7 mouse cellular contexts compared by ENCODE assay signal in genomic region chr10:80929299-80930226, GRCm38 (mm10). TPM values are rescaled to one million over a fixed set of nuclear protein-coding genes. Genes with fewer than 3 reads are reported as not detected.
A peak's percentile ranks its signal among the peaks of the same experiment; 100 is the strongest.
DNase-seq lines count a peak whose midpoint lies in the region; ATAC-seq and TF ChIP-seq lines count a peak whose summit lies in the region.

TSS of gene Gadd45b (plus strand) at chr10:80930073.

- no peak for TF ChIP-seq CTCF in kidney, adult 2 months (conservative IDR thresholded peaks at IDR 0.05; ENCODE audit: insufficient read depth, insufficient read length, low read depth, low read length)
- no peak for TF ChIP-seq CTCF in spleen, adult 2 months (IDR thresholded peaks at IDR 0.05; ENCODE audit: extremely low read depth, insufficient read depth, insufficient read length, insufficient replicate concordance)

- peak; percentile 100 for DNase-seq in adrenal gland, postnatal 14 days
- peak; percentile 99 for DNase-seq in embryonic facial prominence, embryonic 10.5 days (ENCODE audit: low spot score)
- peak; percentile 99 to 100 for DNase-seq in heart, adult 18-20 months
- DNase-seq in kidney, adult 2 months = peak; percentile 99
- peak; percentile 98 to 99 for DNase-seq in spleen, adult 2 months (ENCODE audit: low read depth in 1 of 2, low spot score in 2 of 2)

- H3K27ac ChIP-seq in embryonic facial prominence, embryonic 10.5 days (replicated peaks) = peak within 1 kb of the TSS; percentile 78
- peak within 1 kb of the TSS; percentile 53 for H3K27ac ChIP-seq in kidney, adult 2 months (ENCODE audit: insufficient read depth, low read depth, low read length)
- peak within 1 kb of the TSS; percentile 87 for H3K27ac ChIP-seq in limb, embryonic 12.5 days
- H3K27ac ChIP-seq in midbrain, embryonic 15.5 days = peak within 1 kb of the TSS; percentile 53
- peak within 1 kb of the TSS; percentile 79 for H3K27ac ChIP-seq in spleen, adult 2 months (ENCODE audit: insufficient read depth, low read length)

- ATAC-seq in limb, embryonic 12.5 days (ENCODE audit: insufficient number of reproducible peaks, insufficient read depth, low FRiP score, low TSS enrichment, low read depth) = peak; percentile 85
- peak; percentile 92 for ATAC-seq in midbrain, embryonic 15.5 days (replicated peaks)

- H3K4me2 ChIP-seq in limb, embryonic 12.5 days = peak within 1 kb of the TSS; percentile 90
- peak within 1 kb of the TSS; percentile 90 for H3K4me2 ChIP-seq in midbrain, embryonic 15.5 days

- WGBS in embryonic facial prominence, embryonic 10.5 days = under 1% methylated on average over 56 of the region's 56 CpGs
- WGBS in kidney, adult 2 months = 2% methylated on average over 56 of the region's 56 CpGs
- under 1% methylated on average over 56 of the region's 56 CpGs for WGBS in limb, embryonic 12.5 days
- under 1% methylated on average over 56 of the region's 56 CpGs for WGBS in midbrain, embryonic 15.5 days
- under 1% methylated on average over 56 of the region's 56 CpGs for WGBS in spleen, adult 2 months

- H3K36me3 ChIP-seq in embryonic facial prominence, embryonic 10.5 days (replicated peaks) = no peaks in the 10 kb centered on the region
- no peaks in the 10 kb centered on the region for H3K36me3 ChIP-seq in kidney, adult 2 months (ENCODE audit: control insufficient read depth, insufficient read depth, low read length)
- H3K36me3 ChIP-seq in limb, embryonic 12.5 days = no peaks in the 10 kb centered on the region
- H3K36me3 ChIP-seq in midbrain, embryonic 15.5 days (replicated peaks) = no peaks in the 10 kb centered on the region
- H3K36me3 ChIP-seq in spleen, adult 2 months (ENCODE audit: control insufficient read depth, insufficient read depth, low read length) = 0 out of 2 replicates have a peak, but pooled peaks cover 2% of the 10 kb centered on the region

- H3K4me3 ChIP-seq in embryonic facial prominence, embryonic 10.5 days = peak within 1 kb of the TSS; percentile 64
- H3K4me3 ChIP-seq in kidney, adult 2 months (ENCODE audit: insufficient read depth, low read depth, low read length) = peak within 1 kb of the TSS; percentile 71
- peak within 1 kb of the TSS; percentile 61 for H3K4me3 ChIP-seq in limb, embryonic 12.5 days (replicated peaks)
- peak within 1 kb of the TSS; percentile 46 for H3K4me3 ChIP-seq in midbrain, embryonic 15.5 days
- peak within 1 kb of the TSS; percentile 70 for H3K4me3 ChIP-seq in spleen, adult 2 months (ENCODE audit: extremely low read depth, insufficient read depth, insufficient read length)

- H3K9ac ChIP-seq in limb, embryonic 12.5 days (replicated peaks) = peak within 1 kb of the TSS; percentile 73
- H3K9ac ChIP-seq in midbrain, embryonic 15.5 days = peak within 1 kb of the TSS; percentile 67

- peak; percentile 98 for TF ChIP-seq POLR2A in kidney, adult 2 months (IDR thresholded peaks at IDR 0.05; ENCODE audit: low read depth, low read length)
- peak; percentile 99 for TF ChIP-seq POLR2A in spleen, adult 2 months (IDR thresholded peaks at IDR 0.05; ENCODE audit: low read depth, low read length)

- H3K27me3 ChIP-seq in embryonic facial prominence, embryonic 10.5 days (replicated peaks; ENCODE audit: low read depth, poor library complexity, severe bottlenecking) = peaks cover 46% of the 10 kb centered on the region
- no peaks in the 10 kb centered on the region for H3K27me3 ChIP-seq in kidney, adult 2 months (replicated peaks; ENCODE audit: control insufficient read depth, insufficient read depth, low read length)
- H3K27me3 ChIP-seq in limb, embryonic 12.5 days = peaks cover 42% of the 10 kb centered on the region
- H3K27me3 ChIP-seq in midbrain, embryonic 15.5 days (replicated peaks) = peaks cover 38% of the 10 kb centered on the region
- H3K27me3 ChIP-seq in spleen, adult 2 months (ENCODE audit: control insufficient read depth, insufficient read depth, low read length) = no peaks in the 10 kb centered on the region

- H3K9me3 ChIP-seq in embryonic facial prominence, embryonic 10.5 days = no peaks in the 10 kb centered on the region
- H3K9me3 ChIP-seq in limb, embryonic 12.5 days = no peaks in the 10 kb centered on the region
- no peaks in the 10 kb centered on the region for H3K9me3 ChIP-seq in midbrain, embryonic 15.5 days

- peaks cover 75% of the 10 kb centered on the region for H3K4me1 ChIP-seq in embryonic facial prominence, embryonic 10.5 days
- peaks cover 8% of the 10 kb centered on the region; the same call in 1 of the 2 replicates for H3K4me1 ChIP-seq in kidney, adult 2 months (ENCODE audit: control insufficient read depth, insufficient read depth, low read length)
- peaks cover 51% of the 10 kb centered on the region for H3K4me1 ChIP-seq in limb, embryonic 12.5 days (replicated peaks)
- peaks cover 48% of the 10 kb centered on the region for H3K4me1 ChIP-seq in midbrain, embryonic 15.5 days
- H3K4me1 ChIP-seq in spleen, adult 2 months (ENCODE audit: control insufficient read depth, insufficient read depth, insufficient read length) = peaks cover 25% of the 10 kb centered on the region

RNA-seq across cellular contexts. Expression of gene Gadd45b, which starts in this region (rescaled TPM):
- 29.8 and 91.3 TPM in 2 replicates for total RNA-seq in adrenal gland, postnatal 14 days (2021)
- polyA plus RNA-seq in embryonic facial prominence, embryonic 10.5 days (2016; fragmentation: Nextera tagmentation; extraction: Ambion mirVana) = 6.5 and 6.8 TPM in 2 replicates
- total RNA-seq in heart, adult 18-20 months (2021) = 10 to 100 TPM; 14.9 to 19.0 TPM
- 10.1 and 11.3 TPM in 2 replicates for polyA plus RNA-seq in kidney, adult 2 months (2012; rRNA removed)
- 19.4 and 20.6 TPM in 2 replicates for polyA plus RNA-seq in limb, embryonic 12.5 days (2016; fragmentation: Nextera tagmentation; extraction: Ambion mirVana)
- 5.5 and 8.2 TPM in 2 replicates for polyA plus RNA-seq in midbrain, embryonic 15.5 days (2015; fragmentation: Nextera tagmentation; extraction: Ambion mirVana)
- 35.7 and 46.8 TPM in 2 replicates for polyA plus RNA-seq in spleen, adult 2 months (2012; rRNA removed)

Comparison
In these comparisons a context has a peak if more than half of its experiments do, and no peak if none do; other contexts are left out.
1. Peak in every context shown above with its lines: DNase-seq, ATAC-seq, H3K4me3 ChIP-seq and H3K27ac ChIP-seq.